Mouse (Mus musculus) intestine, embryonic 15.5 days (tissue): ENCODE results near the gene Nfic. TPM values are rescaled to one million over a fixed set of nuclear protein-coding genes. Genes with fewer than 3 reads are reported as not detected.

Experiments
- ATAC-seq: fragments of 200-750 bp; cut with Nextera tagmentation; 2 replicates; pipeline ENCODE4 v1.8.0; 2017; ENCODE audit warnings: moderate TSS enrichment, moderate library complexity
- H3K27ac ChIP-seq: fragments of 300-500 bp; sonication (generic); 2 replicates; pipeline ENCODE4 v1.5.1; 2015; ENCODE audit warnings: mild to moderate bottlenecking, inconsistent platforms
- H3K27me3 ChIP-seq: fragments of 300-500 bp; sonication (generic); replicated peaks from 2 replicates; pipeline ENCODE4 v1.6.1; 2015; ENCODE audit warnings: inconsistent platforms
- H3K36me3 ChIP-seq: fragments of 300-500 bp; sonication (generic); 2 replicates; pipeline ENCODE4 v1.6.1; 2015; ENCODE audit warnings: inconsistent platforms
- H3K4me1 ChIP-seq: fragments of 300-500 bp; sonication (generic); replicated peaks from 2 replicates; pipeline ENCODE4 v1.6.1; 2015; ENCODE audit warnings: inconsistent platforms
- H3K4me2 ChIP-seq: fragments of 300-500 bp; sonication (generic); replicated peaks from 2 replicates; pipeline ENCODE4 v1.6.1; 2015; ENCODE audit warnings: mild to moderate bottlenecking, inconsistent platforms
- H3K4me3 ChIP-seq: fragments of 300-500 bp; sonication (generic); replicated peaks from 2 replicates; pipeline ENCODE4 v1.5.1; 2015; ENCODE audit warnings: inconsistent platforms
- H3K9ac ChIP-seq: fragments of 300-500 bp; sonication (generic); 2 replicates; pipeline ENCODE4 v1.6.1; 2015; ENCODE audit warnings: inconsistent platforms
- H3K9me3 ChIP-seq: fragments of 300-500 bp; sonication (generic); 2 replicates; pipeline ENCODE4 v1.6.1; 2016; ENCODE audit warnings: inconsistent platforms
- WGBS: fragments of 180-500 bp; shearing (Covaris S2); methylation state at CpG from one replicate; pipeline ENCODE4 v1.1.7; 2015; 5-methylcytosine and 5-hydroxymethylcytosine counted together
- polyA plus RNA-seq: library from polyadenylated mRNA; unstranded; fragments of >200 nt; fragmentation: Nextera tagmentation; extraction: Ambion mirVana; gene quantifications from 2 replicates; pipeline ENCODE4 v1.2.1, GENCODE M21; 2015

The Nfic gene
- polyA plus RNA-seq, 1 experiment from 2014 or later: 52.8 TPM

GRCm38 (mm10) chr10:81495151-81495550, 39.7 kb upstream of the Nfic start:
- Histone ChIP-seq H3K27me3 (no peaks in the 10 kb centered on the region), H3K4me1 (peaks cover 23% of the 10 kb centered on the region), H3K9ac (peak overlapping the region; percentile 84), H3K4me2 (peak overlapping the region; percentile 91), H3K27ac (peak overlapping the region; percentile 45), H3K36me3 (peaks cover 29% of the 10 kb centered on the region), H3K9me3 (no peaks in the 10 kb centered on the region), H3K4me3 (peak overlapping the region; percentile 89)
- 64% methylated on average over 6 of the region's 6 CpGs for WGBS
- no peak for ATAC-seq

- no peaks in the 10 kb centered on the region for H3K27me3 ChIP-seq
- H3K9ac ChIP-seq: 0 out of 2 replicates have a peak overlapping the region, but pooled peaks have one; percentile 2
- H3K4me3 ChIP-seq: peak overlapping the region; percentile 89
- no peak overlapping the region for H3K27ac ChIP-seq
- ATAC-seq: no peak
- H3K4me2 ChIP-seq: peak overlapping the region; percentile 91
- H3K9me3 ChIP-seq: no peaks in the 10 kb centered on the region
- peaks cover 36% of the 10 kb centered on the region for H3K36me3 ChIP-seq
- WGBS: 69% methylated on average over 11 of the region's 11 CpGs
- H3K4me1 ChIP-seq: peaks cover 22% of the 10 kb centered on the region
These were observed 39.0 kb upstream of the Nfic start for GRCm38 (mm10) chr10:81494260-81495041.

GRCm38 (mm10) chr10:81493601-81494220, 38.3 kb upstream of the Nfic start:
- peak overlapping the region; percentile 14; the same call in 1 of the 2 replicates for H3K4me3 ChIP-seq
- no peaks in the 10 kb centered on the region for H3K27me3 ChIP-seq
- peaks cover 41% of the 10 kb centered on the region for H3K36me3 ChIP-seq
- H3K9me3 ChIP-seq: no peaks in the 10 kb centered on the region
- H3K9ac ChIP-seq: 0 out of 2 replicates have a peak overlapping the region, but pooled peaks have one; percentile 2
- H3K4me2 ChIP-seq: peak overlapping the region; percentile 91
- no peak overlapping the region for H3K27ac ChIP-seq
- peaks cover 18% of the 10 kb centered on the region for H3K4me1 ChIP-seq
- WGBS: 81% methylated on average over 8 of the region's 8 CpGs
- ATAC-seq: no peak

GRCm38 (mm10) chr10:81492606-81493240, 37.3 kb upstream of the Nfic start:
- ATAC-seq: no peak
- WGBS: 94% methylated on average over 11 of the region's 11 CpGs
- Histone ChIP-seq H3K27ac (no peak overlapping the region), H3K9me3 (no peaks in the 10 kb centered on the region), H3K4me2 (no peak overlapping the region), H3K27me3 (no peaks in the 10 kb centered on the region), H3K9ac (no peak overlapping the region), H3K4me3 (no peak overlapping the region), H3K4me1 (peaks cover 18% of the 10 kb centered on the region), H3K36me3 (peaks cover 49% of the 10 kb centered on the region)

- 91% methylated on average over 9 of the region's 9 CpGs for WGBS
- no peak overlapping the region for H3K27ac ChIP-seq
- no peak for ATAC-seq
- H3K4me2 ChIP-seq: no peak overlapping the region
- no peak overlapping the region for H3K9ac ChIP-seq
- H3K4me3 ChIP-seq: no peak overlapping the region
- H3K27me3 ChIP-seq: no peaks in the 10 kb centered on the region
- H3K36me3 ChIP-seq: peaks cover 61% of the 10 kb centered on the region
- no peaks in the 10 kb centered on the region for H3K9me3 ChIP-seq
- peaks cover 18% of the 10 kb centered on the region for H3K4me1 ChIP-seq
These were observed 35.6 kb upstream of the Nfic start for GRCm38 (mm10) chr10:81491018-81491417.

- H3K9ac ChIP-seq: no peak overlapping the region
- H3K9me3 ChIP-seq: no peaks in the 10 kb centered on the region
- no peak overlapping the region for H3K27ac ChIP-seq
- no peak overlapping the region for H3K4me3 ChIP-seq
- H3K36me3 ChIP-seq: peaks cover 61% of the 10 kb centered on the region
- no peaks in the 10 kb centered on the region for H3K27me3 ChIP-seq
- WGBS: 88% methylated on average over 14 of the region's 14 CpGs
- no peak for ATAC-seq
- H3K4me1 ChIP-seq: peaks cover 11% of the 10 kb centered on the region
- H3K4me2 ChIP-seq: no peak overlapping the region
These were observed 34.5 kb upstream of the Nfic start for GRCm38 (mm10) chr10:81489941-81490340.

GRCm38 (mm10) chr10:81488081-81488480, 32.6 kb upstream of the Nfic start:
- Histone ChIP-seq H3K27me3 (no peaks in the 10 kb centered on the region), H3K9me3 (no peaks in the 10 kb centered on the region), H3K4me1 (no peaks in the 10 kb centered on the region), H3K36me3 (peaks cover 60% of the 10 kb centered on the region), H3K4me2 (no peak overlapping the region), H3K27ac (no peak overlapping the region), H3K9ac (no peak overlapping the region), H3K4me3 (no peak overlapping the region)
- no peak for ATAC-seq
- WGBS: 82% methylated on average over 11 of the region's 11 CpGs

GRCm38 (mm10) chr10:81486496-81486895, 31.1 kb upstream of the Nfic start:
- no peak overlapping the region for H3K9ac ChIP-seq
- 88% methylated on average over 10 of the region's 10 CpGs for WGBS
- 0 out of 2 replicates have a peak, but pooled peaks cover 8% of the 10 kb centered on the region for H3K4me1 ChIP-seq
- H3K36me3 ChIP-seq: peaks cover 45% of the 10 kb centered on the region
- no peaks in the 10 kb centered on the region for H3K9me3 ChIP-seq
- H3K27ac ChIP-seq: no peak overlapping the region
- H3K4me2 ChIP-seq: no peak overlapping the region
- H3K27me3 ChIP-seq: peaks cover 10% of the 10 kb centered on the region
- no peak for ATAC-seq
- H3K4me3 ChIP-seq: no peak overlapping the region

- H3K9me3 ChIP-seq: no peaks in the 10 kb centered on the region
- no peak for ATAC-seq
- H3K27ac ChIP-seq: no peak overlapping the region
- H3K9ac ChIP-seq: no peak overlapping the region
- H3K36me3 ChIP-seq: peaks cover 36% of the 10 kb centered on the region
- no peak overlapping the region for H3K4me2 ChIP-seq
- WGBS: 67% methylated on average over 7 of the region's 7 CpGs
- H3K4me1 ChIP-seq: 0 out of 2 replicates have a peak, but pooled peaks cover 8% of the 10 kb centered on the region
- no peak overlapping the region for H3K4me3 ChIP-seq
- peaks cover 19% of the 10 kb centered on the region for H3K27me3 ChIP-seq
These were observed 30.1 kb upstream of the Nfic start for GRCm38 (mm10) chr10:81485479-81486018.

GRCm38 (mm10) chr10:81485060-81485449, 29.6 kb upstream of the Nfic start:
- Histone ChIP-seq H3K27me3 (peaks cover 22% of the 10 kb centered on the region), H3K9ac (no peak overlapping the region), H3K9me3 (no peaks in the 10 kb centered on the region), H3K4me1 (0 out of 2 replicates have a peak, but pooled peaks cover 8% of the 10 kb centered on the region), H3K36me3 (peaks cover 31% of the 10 kb centered on the region), H3K27ac (no peak overlapping the region), H3K4me2 (no peak overlapping the region), H3K4me3 (no peak overlapping the region)
- ATAC-seq: no peak
- WGBS: 9% methylated on average over 2 of the region's 2 CpGs

GRCm38 (mm10) chr10:81484441-81485059, 29.1 kb upstream of the Nfic start:
- H3K36me3 ChIP-seq: peaks cover 26% of the 10 kb centered on the region
- H3K27ac ChIP-seq: no peak overlapping the region
- H3K4me1 ChIP-seq: 0 out of 2 replicates have a peak, but pooled peaks cover 8% of the 10 kb centered on the region
- ATAC-seq: no peak
- peaks cover 22% of the 10 kb centered on the region for H3K27me3 ChIP-seq
- no peaks in the 10 kb centered on the region for H3K9me3 ChIP-seq
- no peak overlapping the region for H3K4me3 ChIP-seq
- WGBS: 61% methylated on average over 6 of the region's 6 CpGs
- no peak overlapping the region for H3K9ac ChIP-seq
- H3K4me2 ChIP-seq: no peak overlapping the region

GRCm38 (mm10) chr10:81483983-81484382, 28.5 kb upstream of the Nfic start:
- Histone ChIP-seq H3K4me1 (0 out of 2 replicates have a peak, but pooled peaks cover 8% of the 10 kb centered on the region), H3K27me3 (peaks cover 22% of the 10 kb centered on the region), H3K27ac (no peak overlapping the region), H3K4me2 (no peak overlapping the region), H3K36me3 (peaks cover 23% of the 10 kb centered on the region; the same call in 1 of the 2 replicates), H3K4me3 (no peak overlapping the region), H3K9me3 (no peaks in the 10 kb centered on the region), H3K9ac (no peak overlapping the region)
- WGBS: 24% methylated on average over 9 of the region's 9 CpGs
- no peak for ATAC-seq
